Mouse (Mus musculus): ENCODE measurements at regions not wholly inside any gene's neighbourhood (a gene's known extent, or its start where the extent isn't known, plus 50 kb on each side); places are given as distances from the start of the nearest gene placed in this dataset.

DNA sequence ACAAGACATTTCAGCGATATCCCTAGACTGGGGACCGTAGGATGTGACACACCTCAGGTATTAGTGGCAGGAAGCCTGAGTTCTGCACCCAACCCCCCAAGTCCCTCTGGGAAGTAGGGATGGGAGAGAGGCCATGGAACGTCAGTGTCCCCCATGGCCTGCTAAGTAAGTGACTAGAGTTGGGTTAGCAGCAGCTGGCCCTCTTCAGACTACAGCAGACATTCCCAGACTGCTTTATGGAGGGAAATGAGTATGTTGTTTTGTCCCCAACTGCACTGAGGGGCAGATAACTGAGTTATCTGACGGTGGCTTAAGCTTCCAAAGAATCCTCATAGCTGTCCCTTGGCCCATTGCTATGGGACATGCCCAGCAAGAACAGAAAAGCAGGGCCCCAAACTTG lies 114.8 kb downstream of the Pdgfra start:
- no peak for TF ChIP-seq GATA1 (IDR thresholded peaks at IDR 0.05; ENCODE audit: borderline replicate concordance, low read length)
- no peak for TF ChIP-seq FLI1 (IDR thresholded peaks at IDR 0.05; ENCODE audit: low read length)
